Mouse (Mus musculus): ENCODE data around the gene 1110002E22Rik. TPM values are rescaled to one million over a fixed set of nuclear protein-coding genes. Genes with fewer than 3 reads are reported as not detected.

1110002E22Rik gene
- total and polyA plus RNA-seq, 2 experiments, result under 0.01 TPM; not detected in 1

GRCm38 (mm10) chr3:138071476-138072073 is 6.7 kb downstream of the 1110002E22Rik start:
- no peak for DNase-seq (ENCODE audit: extremely low read depth, low read depth, low spot score)
- H3K79me2 ChIP-seq (ENCODE audit: control insufficient read depth, insufficient read depth, low read length), result no peaks in the 10 kb centered on the region
- TF ChIP-seq POLR2A (IDR thresholded peaks at IDR 0.05; ENCODE audit: extremely low read depth, insufficient read depth, low read length), result no peak
- TF ChIP-seq CTCF (IDR thresholded peaks at IDR 0.05; ENCODE audit: low read depth, low read length), result no peak
- H3K4me1 ChIP-seq (ENCODE audit: control insufficient read depth, insufficient read depth, low read length), result no peaks in the 10 kb centered on the region
- WGBS, result 88% methylated on average over 10 of the region's 10 CpGs
- no peaks in the 10 kb centered on the region for H3K27me3 ChIP-seq (ENCODE audit: control insufficient read depth, insufficient read depth, low read length)
- H3K36me3 ChIP-seq (ENCODE audit: control insufficient read depth, insufficient read depth, low read length), result no peaks in the 10 kb centered on the region
- H3K9ac ChIP-seq (ENCODE audit: low read depth, low read length), result no peak overlapping the region
- no peak overlapping the region for H3K4me3 ChIP-seq (ENCODE audit: insufficient read depth, low read depth, low read length)
- H3K27ac ChIP-seq (replicated peaks; ENCODE audit: insufficient read depth, low read depth, low read length), result no peak overlapping the region

- Histone ChIP-seq H3K27ac (replicated peaks; ENCODE audit: insufficient read depth, low read depth, low read length) (no peak overlapping the region), H3K9ac (ENCODE audit: low read depth, low read length) (no peak overlapping the region), H3K27me3 (ENCODE audit: control insufficient read depth, insufficient read depth, low read length) (no peaks in the 10 kb centered on the region), H3K36me3 (ENCODE audit: control insufficient read depth, insufficient read depth, low read length) (no peaks in the 10 kb centered on the region), H3K4me1 (ENCODE audit: control insufficient read depth, insufficient read depth, low read length) (no peaks in the 10 kb centered on the region), H3K4me3 (ENCODE audit: insufficient read depth, low read depth, low read length) (no peak overlapping the region), H3K79me2 (ENCODE audit: control insufficient read depth, insufficient read depth, low read length) (no peaks in the 10 kb centered on the region)
- TF ChIP-seq POLR2A (IDR thresholded peaks at IDR 0.05; ENCODE audit: extremely low read depth, insufficient read depth, low read length) (no peak), CTCF (IDR thresholded peaks at IDR 0.05; ENCODE audit: low read depth, low read length) (no peak)
- WGBS, result 100% methylated on average over 1 of the region's 1 CpGs
- DNase-seq (ENCODE audit: extremely low read depth, low read depth, low spot score), result no peak
These were observed 9.4 kb downstream of the 1110002E22Rik start for GRCm38 (mm10) chr3:138074214-138074613.

- Histone ChIP-seq H3K27me3 (ENCODE audit: control insufficient read depth, insufficient read depth, low read length) (no peaks in the 10 kb centered on the region), H3K36me3 (ENCODE audit: control insufficient read depth, insufficient read depth, low read length) (no peaks in the 10 kb centered on the region), H3K79me2 (ENCODE audit: control insufficient read depth, insufficient read depth, low read length) (no peaks in the 10 kb centered on the region), H3K9ac (ENCODE audit: low read depth, low read length) (no peak overlapping the region), H3K27ac (replicated peaks; ENCODE audit: insufficient read depth, low read depth, low read length) (no peak overlapping the region), H3K4me3 (ENCODE audit: insufficient read depth, low read depth, low read length) (no peak overlapping the region), H3K4me1 (ENCODE audit: control insufficient read depth, insufficient read depth, low read length) (no peaks in the 10 kb centered on the region)
- WGBS, result 81% methylated on average over 8 of the region's 8 CpGs
- no peak for TF ChIP-seq POLR2A (IDR thresholded peaks at IDR 0.05; ENCODE audit: extremely low read depth, insufficient read depth, low read length)
- TF ChIP-seq CTCF (IDR thresholded peaks at IDR 0.05; ENCODE audit: low read depth, low read length), result no peak
- no peak for DNase-seq (ENCODE audit: extremely low read depth, low read depth, low spot score)
These were observed 10.4 kb downstream of the 1110002E22Rik start for GRCm38 (mm10) chr3:138075209-138075608.

GRCm38 (mm10) chr3:138077476-138078340 is 12.9 kb downstream of the 1110002E22Rik start:
- no peaks in the 10 kb centered on the region for H3K4me1 ChIP-seq (ENCODE audit: control insufficient read depth, insufficient read depth, low read length)
- H3K79me2 ChIP-seq (ENCODE audit: control insufficient read depth, insufficient read depth, low read length), result no peaks in the 10 kb centered on the region
- no peak overlapping the region for H3K9ac ChIP-seq (ENCODE audit: low read depth, low read length)
- no peak overlapping the region for H3K27ac ChIP-seq (replicated peaks; ENCODE audit: insufficient read depth, low read depth, low read length)
- TF ChIP-seq POLR2A (IDR thresholded peaks at IDR 0.05; ENCODE audit: extremely low read depth, insufficient read depth, low read length) (no peak), CTCF (IDR thresholded peaks at IDR 0.05; ENCODE audit: low read depth, low read length) (no peak)
- no peak overlapping the region for H3K4me3 ChIP-seq (ENCODE audit: insufficient read depth, low read depth, low read length)
- no peak for DNase-seq (ENCODE audit: extremely low read depth, low read depth, low spot score)
- no peaks in the 10 kb centered on the region for H3K27me3 ChIP-seq (ENCODE audit: control insufficient read depth, insufficient read depth, low read length)
- H3K36me3 ChIP-seq (ENCODE audit: control insufficient read depth, insufficient read depth, low read length), result 0 out of 2 replicates have a peak, but pooled peaks cover 3% of the 10 kb centered on the region
- 81% methylated on average over 11 of the region's 11 CpGs for WGBS

- Histone ChIP-seq H3K79me2 (ENCODE audit: control insufficient read depth, insufficient read depth, low read length) (no peaks in the 10 kb centered on the region), H3K36me3 (ENCODE audit: control insufficient read depth, insufficient read depth, low read length) (0 out of 2 replicates have a peak, but pooled peaks cover 3% of the 10 kb centered on the region), H3K4me3 (ENCODE audit: insufficient read depth, low read depth, low read length) (no peak overlapping the region), H3K9ac (ENCODE audit: low read depth, low read length) (no peak overlapping the region), H3K27me3 (ENCODE audit: control insufficient read depth, insufficient read depth, low read length) (no peaks in the 10 kb centered on the region), H3K4me1 (ENCODE audit: control insufficient read depth, insufficient read depth, low read length) (no peaks in the 10 kb centered on the region), H3K27ac (replicated peaks; ENCODE audit: insufficient read depth, low read depth, low read length) (no peak overlapping the region)
- DNase-seq (ENCODE audit: extremely low read depth, low read depth, low spot score), result no peak
- WGBS, result 89% methylated on average over 1 of the region's 1 CpGs
- TF ChIP-seq CTCF (IDR thresholded peaks at IDR 0.05; ENCODE audit: low read depth, low read length), result no peak
- TF ChIP-seq POLR2A (IDR thresholded peaks at IDR 0.05; ENCODE audit: extremely low read depth, insufficient read depth, low read length), result no peak
These were observed 13.8 kb downstream of the 1110002E22Rik start for GRCm38 (mm10) chr3:138078701-138079100.

Measured in liver, adult 2 months (tissue).